Mouse (Mus musculus) monocyte, adult 5-6 weeks (primary cell): Measurements from ENCODE around the gene Cep135. TPM values are rescaled to one million over a fixed set of nuclear protein-coding genes. Genes with fewer than 3 reads are reported as not detected.

Experiments used
- ATAC-seq: fragments of 153-309, 156-312 bp; replicated peaks from 2 replicates; pipeline ENCODE4 v1.8.0; 2017; ENCODE audit warnings: mild to moderate bottlenecking; ENCODE audit not compliant: low TSS enrichment, insufficient number of reproducible peaks, severe bottlenecking, poor library complexity, low FRiP score
- total RNA-seq: library from RNA; stranded (forward); fragments of 200-1000, 200-491, 200-594 nt; gene quantifications from 3 replicates; pipeline ENCODE4 v1.2.3, GENCODE M21; 2017

Cep135 gene
- 22.8 to 29.1 TPM (median 26.8 TPM) in 3 replicates for total RNA-seq

GRCm38 (mm10) chr5:76588551-76589283 lies at the start of gene Cep135:
TSS of gene Cep135 (plus strand) at chr5:76588698.
- peak; percentile 75 for ATAC-seq

- no peak for ATAC-seq
Measured at GRCm38 (mm10) chr5:76540181-76540580, 48.3 kb upstream of the Cep135 start.

DNA sequence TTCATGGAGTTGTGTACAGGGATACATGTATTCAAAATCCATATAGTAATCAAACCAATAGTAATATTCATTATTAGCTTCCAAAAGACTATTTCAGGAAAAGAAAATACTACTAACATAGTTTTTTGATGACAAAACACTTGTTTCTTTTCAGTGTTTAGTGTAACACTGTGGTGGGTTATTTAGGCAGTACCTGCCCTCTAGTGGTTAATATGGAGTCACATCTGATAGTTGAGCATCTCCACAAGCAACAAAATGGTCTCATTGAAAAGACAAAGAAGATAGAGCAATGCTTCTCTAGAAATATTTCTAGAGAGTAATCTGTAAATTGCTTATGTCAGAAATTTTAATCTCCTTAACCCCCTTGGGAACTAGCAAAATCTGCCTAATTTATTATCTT lies 47.7 kb upstream of the Cep135 start:
- ATAC-seq: no peak

DNA sequence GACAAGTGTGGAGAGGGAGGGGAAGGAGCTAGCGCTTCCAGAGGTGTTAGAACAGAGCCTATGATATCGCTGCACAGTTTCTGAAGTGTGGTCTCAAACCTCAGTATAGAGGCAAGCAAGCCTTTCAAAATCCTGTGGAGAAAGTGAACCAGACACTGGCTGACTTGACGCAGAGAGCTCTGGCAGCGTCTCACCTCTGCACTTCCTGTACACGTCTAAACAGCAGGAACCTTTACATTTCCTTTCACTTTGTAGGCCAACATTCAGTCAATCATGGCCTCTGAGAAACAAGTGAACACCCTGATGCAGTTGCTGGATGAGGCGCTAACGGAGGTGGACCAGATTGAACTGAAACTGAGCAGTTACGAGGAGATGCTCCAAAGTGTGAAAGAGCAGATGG lies 45.3 kb upstream of the Cep135 start:
- no peak for ATAC-seq

- ATAC-seq: no peak
Measured at GRCm38 (mm10) chr5:76550426-76550825, 38.1 kb upstream of the Cep135 start.

GRCm38 (mm10) chr5:76565321-76565720 lies 23.2 kb upstream of the Cep135 start:
- peak; percentile 99 for ATAC-seq

GRCm38 (mm10) chr5:76574251-76574650 lies 14.2 kb upstream of the Cep135 start:
- no peak for ATAC-seq

- ATAC-seq: no peak
Measured at GRCm38 (mm10) chr5:76577026-76577425, 11.5 kb upstream of the Cep135 start.

- no peak for ATAC-seq
Measured at GRCm38 (mm10) chr5:76585378-76585777, 3.1 kb upstream of the Cep135 start.

- no peak for ATAC-seq
Measured at GRCm38 (mm10) chr5:76589311-76589710, 813 bp downstream of the Cep135 start.

DNA sequence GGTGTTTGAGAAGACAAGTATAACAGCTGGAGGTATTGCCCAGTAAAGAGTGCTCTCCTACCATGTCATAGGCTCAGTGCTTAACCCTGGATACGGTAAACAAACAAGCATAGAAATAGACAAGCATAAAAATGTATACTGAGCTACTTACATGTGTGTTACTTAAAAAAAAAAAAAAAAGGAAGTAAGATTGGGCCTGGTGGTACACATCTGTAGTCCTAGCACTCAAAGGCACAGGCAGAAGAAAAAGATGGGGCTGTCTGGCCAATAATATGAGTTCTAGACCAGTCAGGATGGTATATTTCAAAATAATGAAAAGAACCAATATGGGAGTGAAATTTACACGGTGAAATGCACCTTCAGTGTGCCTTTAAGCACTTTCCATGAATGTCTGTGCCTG lies 1.5 kb downstream of the Cep135 start:
- no peak for ATAC-seq

GRCm38 (mm10) chr5:76591885-76592284 lies 3.4 kb downstream of the Cep135 start:
- no peak for ATAC-seq

DNA sequence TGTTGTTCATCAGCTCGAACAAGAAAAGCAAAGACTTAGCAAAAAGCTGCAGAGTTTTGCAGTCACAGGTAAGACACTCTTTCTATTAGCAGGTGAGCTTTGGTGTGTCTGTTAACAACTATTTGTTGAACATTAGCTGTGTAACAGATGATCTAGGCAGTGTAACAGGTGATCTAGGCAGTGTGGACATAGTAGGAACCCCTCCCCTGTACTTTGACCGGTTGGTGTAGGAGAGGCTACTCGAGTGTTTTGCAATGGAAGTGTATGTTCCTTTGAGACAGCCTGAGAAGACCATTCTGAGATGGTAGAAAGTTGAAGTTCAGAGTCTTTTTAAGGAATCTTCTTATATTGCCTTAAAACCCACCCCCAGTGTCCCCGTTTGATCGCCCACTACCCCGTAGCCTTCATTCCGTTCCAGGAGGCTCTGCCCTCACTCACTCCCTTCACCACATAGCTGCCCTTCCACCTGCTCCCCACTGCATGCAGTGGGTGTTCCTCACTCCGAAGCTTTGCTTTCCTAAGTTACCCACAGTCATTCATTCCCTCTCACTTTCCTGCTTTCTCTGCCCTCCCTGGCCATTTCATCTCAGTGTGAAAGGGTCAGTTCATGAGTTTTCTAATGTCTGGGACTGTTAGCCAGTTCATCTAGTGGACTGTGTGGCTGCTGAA lies 21.3 kb downstream of the Cep135 start:
- ATAC-seq: no peak

GRCm38 (mm10) chr5:76612867-76613499 lies 24.5 kb downstream of the Cep135 start:
- no peak for ATAC-seq

GRCm38 (mm10) chr5:76615276-76615675 lies 26.8 kb downstream of the Cep135 start:
- ATAC-seq: no peak

GRCm38 (mm10) chr5:76616196-76616747 lies 27.8 kb downstream of the Cep135 start:
- ATAC-seq: no peak

GRCm38 (mm10) chr5:76618750-76619149 lies 30.3 kb downstream of the Cep135 start:
- ATAC-seq: no peak

- no peak for ATAC-seq
Measured at GRCm38 (mm10) chr5:76623759-76624158, 35.3 kb downstream of the Cep135 start.

DNA sequence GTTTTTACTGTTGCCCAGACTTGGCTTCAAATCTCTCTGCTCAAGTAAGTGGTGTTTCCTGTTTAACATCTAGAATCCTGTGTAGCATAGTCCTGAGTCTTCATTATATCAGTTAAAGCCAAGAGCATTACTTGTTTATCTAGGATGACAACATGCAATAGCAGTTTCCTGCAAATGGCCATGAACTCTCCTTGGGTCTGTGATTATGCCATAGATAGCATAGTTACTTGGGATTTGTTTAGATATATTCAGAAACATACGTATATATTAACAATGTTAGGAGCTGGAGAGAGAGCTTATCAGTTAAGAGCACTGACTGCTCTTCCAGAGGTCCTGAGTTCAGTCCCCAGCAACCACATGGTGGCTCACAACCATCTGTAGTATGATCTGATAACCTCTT lies 39.3 kb downstream of the Cep135 start:
- no peak for ATAC-seq

DNA sequence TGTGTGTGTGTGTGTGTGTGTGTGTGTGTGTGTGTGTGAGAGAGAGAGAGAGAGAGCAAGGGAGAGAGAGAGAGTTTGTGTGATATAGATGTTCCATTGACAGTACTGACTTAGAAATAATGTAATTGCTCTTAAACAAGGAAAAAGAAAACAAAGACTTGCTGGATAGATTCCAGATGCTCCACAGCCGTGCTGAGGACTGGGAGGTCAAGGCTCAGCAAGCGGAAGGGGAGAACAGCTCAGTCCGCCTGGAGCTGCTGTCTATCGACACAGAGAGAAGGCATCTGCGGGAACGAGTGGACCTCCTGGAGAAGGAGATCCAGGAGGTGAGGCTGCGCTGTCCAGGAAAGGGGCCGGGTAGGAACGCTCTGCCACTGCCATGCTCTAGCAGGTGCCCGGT lies 45.5 kb downstream of the Cep135 start:
- no peak for ATAC-seq
